Mouse (Mus musculus) forebrain, embryonic 11.5 days (tissue): ENCODE measurements around the gene Slc9a1. TPM values are rescaled to one million over a fixed set of nuclear protein-coding genes. Genes with fewer than 3 reads are reported as not detected.

Experiments used
- ATAC-seq: fragments of 200-750 bp; cut with Nextera tagmentation; replicated peaks from 2 replicates; pipeline ENCODE4 v1.8.0; 2017; ENCODE audit warnings: moderate TSS enrichment; ENCODE audit not compliant: low FRiP score
- DNase-seq: peaks from one replicate; pipeline ENCODE4 v3.0.0-alpha.2; 2017; ENCODE audit warnings: low spot score
- H3K27ac ChIP-seq: fragments of 300-500 bp; sonication (generic); 2 replicates; pipeline ENCODE4 v1.5.1; 2014; ENCODE audit warnings: low read depth, low read length
- H3K27me3 ChIP-seq: fragments of 300-500 bp; sonication (generic); 2 replicates; pipeline ENCODE4 v1.6.1; 2014; ENCODE audit warnings: mild to moderate bottlenecking, low read length, mixed read lengths; ENCODE audit not compliant: control insufficient read depth, insufficient read depth
- H3K36me3 ChIP-seq: fragments of 300-500 bp; sonication (generic); 2 replicates; pipeline ENCODE4 v1.6.1; 2014; ENCODE audit warnings: mild to moderate bottlenecking, low read length, moderate library complexity, mixed read lengths; ENCODE audit not compliant: control insufficient read depth, insufficient read depth
- H3K4me1 ChIP-seq: fragments of 300-500 bp; sonication (generic); replicated peaks from 2 replicates; pipeline ENCODE4 v1.6.1; 2014; ENCODE audit warnings: low read length, mixed read lengths; ENCODE audit not compliant: control insufficient read depth, insufficient read depth
- H3K4me2 ChIP-seq: fragments of 300-500 bp; sonication (generic); 2 replicates; pipeline ENCODE4 v1.6.1; 2014; ENCODE audit warnings: low read depth, mild to moderate bottlenecking, low read length, moderate library complexity, mixed read lengths; ENCODE audit not compliant: severe bottlenecking
- H3K4me3 ChIP-seq: fragments of 300-500 bp; sonication (generic); 2 replicates; pipeline ENCODE4 v1.5.1; 2014; ENCODE audit warnings: low read depth, low read length
- H3K9ac ChIP-seq: fragments of 300-500 bp; sonication (generic); 2 replicates; pipeline ENCODE4 v1.6.1; 2014; ENCODE audit warnings: low read length
- H3K9me3 ChIP-seq: fragments of 300-500 bp; sonication (generic); 2 replicates; pipeline ENCODE4 v1.6.1; 2016; ENCODE audit warnings: low read length, mixed read lengths; ENCODE audit not compliant: control insufficient read depth
- WGBS: fragments of 180-500 bp; shearing (Covaris S2); extraction: QIAGEN DNeasy Blood & Tissue Kit; methylation state at CpG from one replicate; pipeline ENCODE4 v1.1.7; 2014; 5-methylcytosine and 5-hydroxymethylcytosine counted together
- polyA plus RNA-seq: library from polyadenylated mRNA; unstranded; fragments of >200 nt; fragmentation: Nextera tagmentation; extraction: Ambion mirVana; gene quantifications from 2 replicates; pipeline ENCODE4 v1.2.1, GENCODE M21; 2014

The Slc9a1 gene
- polyA plus RNA-seq, 1 experiment from 2014 or later = 9.4 TPM

DNA sequence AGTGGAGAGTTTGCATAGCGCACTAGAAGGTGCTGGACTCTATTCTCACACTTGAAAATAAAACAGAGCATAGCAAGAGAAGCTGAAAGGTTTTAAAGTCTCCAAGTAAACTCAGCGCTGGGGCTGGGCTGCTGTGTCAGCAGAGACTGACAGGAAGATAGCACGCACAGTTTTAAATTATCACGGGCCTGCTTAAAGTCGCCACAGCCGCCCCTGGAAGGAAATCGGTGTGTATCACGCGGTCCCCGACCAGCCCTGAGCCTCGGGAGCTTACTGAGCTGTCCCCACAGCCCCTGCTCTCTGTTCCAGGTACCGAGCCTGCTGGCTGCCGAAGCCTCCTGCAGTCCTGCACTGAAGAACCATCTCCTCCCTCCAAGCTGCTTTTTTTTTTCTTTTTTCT is 32.5 kb downstream of the Slc9a1 start:
- DNase-seq = no peak

DNA sequence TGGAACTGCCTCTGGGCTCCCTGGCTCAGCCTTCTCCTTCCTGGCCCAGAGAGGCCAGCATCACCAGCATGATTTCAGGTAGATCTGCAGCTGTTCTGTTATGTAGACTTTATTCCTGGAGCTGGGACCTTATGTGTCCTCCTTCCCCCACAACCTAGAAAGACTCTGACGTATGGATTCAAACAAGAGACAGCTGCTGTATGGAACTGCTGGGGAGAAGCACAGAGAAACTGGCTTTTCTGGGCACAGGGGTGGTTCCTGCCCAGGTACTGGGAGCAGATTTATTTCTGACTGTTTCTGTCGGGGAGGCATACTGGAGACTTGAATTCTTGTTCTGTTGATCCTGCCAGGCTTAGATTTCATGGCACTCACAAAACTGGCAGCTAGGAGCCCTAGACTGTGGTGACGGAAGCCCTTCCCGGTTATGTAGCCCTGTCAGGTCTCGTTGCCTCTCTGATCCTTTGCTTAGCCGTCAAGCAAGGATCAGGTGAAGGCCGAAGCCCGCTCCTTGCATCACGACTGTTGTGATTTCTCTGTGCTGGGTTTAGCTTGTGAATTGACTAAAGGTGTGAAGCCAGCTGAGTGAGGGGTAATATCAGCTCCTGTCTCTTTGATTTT is 34.2 kb downstream of the Slc9a1 start:
- Histone ChIP-seq H3K9me3 (no peaks in the 10 kb centered on the region), H3K4me3 (no peak overlapping the region), H3K36me3 (no peaks in the 10 kb centered on the region), H3K4me2 (no peak overlapping the region), H3K4me1 (no peaks in the 10 kb centered on the region), H3K9ac (no peak overlapping the region), H3K27ac (no peak overlapping the region), H3K27me3 (no peaks in the 10 kb centered on the region)
- ATAC-seq (no peak), DNase-seq (no peak)
- WGBS = 87% methylated on average over 9 of the region's 9 CpGs

More for the DNA sequence above, 32.5 kb downstream of the Slc9a1 start:
- Histone ChIP-seq H3K4me3 (no peak overlapping the region), H3K4me1 (no peaks in the 10 kb centered on the region), H3K27me3 (no peaks in the 10 kb centered on the region), H3K9me3 (no peaks in the 10 kb centered on the region), H3K36me3 (no peaks in the 10 kb centered on the region), H3K9ac (no peak overlapping the region), H3K4me2 (no peak overlapping the region), H3K27ac (no peak overlapping the region)
- WGBS = 74% methylated on average over 13 of the region's 13 CpGs
- no peak for ATAC-seq

DNA sequence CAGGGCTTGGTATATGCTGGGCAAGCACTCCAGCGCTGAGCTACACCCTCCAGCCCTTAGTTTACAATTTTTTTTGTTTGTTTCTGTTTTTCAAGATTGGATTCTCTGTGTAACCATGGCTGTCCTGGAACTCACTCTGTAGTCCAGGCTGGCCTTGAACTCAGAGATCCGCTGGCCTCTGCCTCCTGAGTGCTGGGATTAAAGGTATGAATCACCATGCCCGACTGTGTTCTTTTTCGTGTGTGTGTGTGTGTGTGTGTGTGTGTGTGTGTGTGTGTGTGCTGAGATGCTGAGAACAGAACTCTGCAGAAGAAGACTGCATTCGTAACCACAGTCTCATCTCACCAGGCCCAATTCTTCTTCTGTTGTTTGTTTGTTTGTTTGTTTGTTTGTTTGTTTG is 34.8 kb downstream of the Slc9a1 start:
- Histone ChIP-seq H3K4me1 (no peaks in the 10 kb centered on the region), H3K4me2 (no peak overlapping the region), H3K4me3 (no peak overlapping the region), H3K9ac (no peak overlapping the region), H3K9me3 (no peaks in the 10 kb centered on the region), H3K27me3 (no peaks in the 10 kb centered on the region), H3K27ac (no peak overlapping the region), H3K36me3 (no peaks in the 10 kb centered on the region)
- no peak for ATAC-seq
- WGBS = 89% methylated on average over 5 of the region's 5 CpGs
- no peak for DNase-seq

DNA sequence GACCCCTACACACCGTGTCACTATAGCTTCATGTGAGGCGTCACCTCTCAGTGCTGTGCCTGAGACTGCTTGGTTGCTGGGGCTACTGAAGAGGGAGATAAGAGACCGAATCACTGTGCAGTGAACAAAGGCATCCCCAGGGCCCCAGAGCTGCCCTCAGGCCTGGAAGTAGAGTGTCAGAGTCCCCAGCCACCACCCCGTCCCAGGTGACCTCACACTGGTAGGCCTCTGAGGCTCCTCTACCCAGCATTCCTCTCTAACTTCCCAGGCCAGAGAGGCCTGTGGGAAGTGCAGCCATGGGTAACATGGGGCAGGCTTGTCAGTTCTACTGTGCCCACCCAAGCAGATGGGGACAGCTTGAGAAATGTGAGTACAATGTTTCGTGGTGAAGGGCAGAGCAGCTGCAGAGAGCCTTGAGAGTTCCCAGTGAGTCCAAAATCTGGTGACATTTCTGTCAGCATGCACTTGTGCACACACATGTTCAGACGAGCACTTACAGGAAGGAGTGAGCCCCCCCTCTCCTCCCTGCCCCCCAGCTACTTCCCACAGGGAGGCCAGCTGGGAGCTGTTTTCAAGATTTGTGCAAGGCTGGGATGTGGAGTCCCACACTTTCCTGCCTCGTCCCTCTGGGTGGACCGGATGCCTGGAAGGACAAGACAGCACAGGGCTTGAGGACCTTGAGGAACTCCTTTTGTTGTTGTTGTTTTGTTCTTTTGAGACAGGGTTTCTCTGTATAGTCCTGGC is 37.0 kb downstream of the Slc9a1 start:
- Histone ChIP-seq H3K4me1 (no peaks in the 10 kb centered on the region), H3K27ac (no peak overlapping the region), H3K4me3 (no peak overlapping the region), H3K9ac (no peak overlapping the region), H3K27me3 (no peaks in the 10 kb centered on the region), H3K4me2 (no peak overlapping the region), H3K9me3 (no peaks in the 10 kb centered on the region), H3K36me3 (no peaks in the 10 kb centered on the region)
- no peak for ATAC-seq
- DNase-seq = no peak
- WGBS = 77% methylated on average over 8 of the region's 8 CpGs

DNA sequence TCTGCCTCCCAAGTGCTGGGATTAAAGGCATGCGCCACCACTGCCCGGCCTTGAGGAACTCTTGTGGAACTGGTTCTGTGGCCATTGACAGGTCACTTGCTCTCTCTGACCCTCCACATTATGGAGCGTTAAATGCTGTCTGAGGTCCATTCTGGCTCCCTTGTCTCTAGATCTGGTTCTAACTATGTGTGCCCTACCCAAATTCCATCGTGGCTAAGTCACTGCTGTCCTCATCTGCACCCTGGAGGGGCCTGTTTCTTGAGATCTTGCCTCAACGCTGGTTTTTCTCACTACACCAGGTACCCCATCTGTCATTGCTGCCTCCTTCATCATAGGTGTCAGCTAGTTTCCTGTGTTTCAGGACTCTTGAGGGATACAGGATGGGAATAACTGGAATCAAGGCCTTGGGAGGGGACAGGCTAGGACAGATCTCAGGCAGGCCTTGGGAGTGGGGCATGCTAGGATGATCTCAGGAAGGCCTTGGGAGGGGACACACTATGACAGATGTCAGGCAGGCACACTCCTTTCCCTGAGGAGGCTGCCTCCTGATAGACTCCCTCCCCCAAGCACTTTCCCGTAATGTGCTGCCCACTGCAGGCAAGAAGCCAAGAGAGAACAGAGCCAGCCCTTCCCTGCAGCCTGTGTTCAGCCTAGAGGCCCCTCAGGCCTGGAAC is 37.7 kb downstream of the Slc9a1 start:
- no peaks in the 10 kb centered on the region for H3K36me3 ChIP-seq
- WGBS = 78% methylated on average over 6 of the region's 6 CpGs
- no peak overlapping the region for H3K4me2 ChIP-seq
- ATAC-seq = no peak
- DNase-seq = no peak
- H3K4me3 ChIP-seq = no peak overlapping the region
- H3K4me1 ChIP-seq = no peaks in the 10 kb centered on the region
- H3K27ac ChIP-seq = no peak overlapping the region
- no peak overlapping the region for H3K9ac ChIP-seq
- H3K27me3 ChIP-seq = no peaks in the 10 kb centered on the region
- no peaks in the 10 kb centered on the region for H3K9me3 ChIP-seq

DNA sequence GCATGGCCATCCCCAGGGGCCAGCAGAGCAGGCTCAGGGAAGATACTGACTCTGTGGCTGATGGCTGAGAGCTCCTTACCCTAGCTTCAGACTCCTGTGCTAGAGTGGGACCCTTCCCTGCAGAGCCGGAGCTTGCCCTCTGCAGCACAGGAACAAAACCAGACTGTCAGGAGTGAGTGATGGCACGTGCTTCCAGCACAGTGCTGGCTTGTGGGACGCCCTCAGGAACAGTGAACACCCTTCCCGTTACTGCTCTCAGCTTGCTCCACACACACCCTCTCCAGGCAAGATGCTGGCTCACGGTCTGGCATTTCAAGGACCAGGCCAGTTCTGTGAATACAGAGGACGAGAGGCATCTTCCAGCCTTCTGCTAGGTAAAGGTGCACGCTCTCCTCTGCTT is 38.5 kb downstream of the Slc9a1 start:
- Histone ChIP-seq H3K36me3 (no peaks in the 10 kb centered on the region), H3K27me3 (no peaks in the 10 kb centered on the region), H3K4me1 (no peaks in the 10 kb centered on the region), H3K9ac (no peak overlapping the region), H3K4me2 (no peak overlapping the region), H3K4me3 (no peak overlapping the region), H3K9me3 (no peaks in the 10 kb centered on the region), H3K27ac (no peak overlapping the region)
- ATAC-seq (no peak), DNase-seq (no peak)
- 77% methylated on average over 7 of the region's 7 CpGs for WGBS

DNA sequence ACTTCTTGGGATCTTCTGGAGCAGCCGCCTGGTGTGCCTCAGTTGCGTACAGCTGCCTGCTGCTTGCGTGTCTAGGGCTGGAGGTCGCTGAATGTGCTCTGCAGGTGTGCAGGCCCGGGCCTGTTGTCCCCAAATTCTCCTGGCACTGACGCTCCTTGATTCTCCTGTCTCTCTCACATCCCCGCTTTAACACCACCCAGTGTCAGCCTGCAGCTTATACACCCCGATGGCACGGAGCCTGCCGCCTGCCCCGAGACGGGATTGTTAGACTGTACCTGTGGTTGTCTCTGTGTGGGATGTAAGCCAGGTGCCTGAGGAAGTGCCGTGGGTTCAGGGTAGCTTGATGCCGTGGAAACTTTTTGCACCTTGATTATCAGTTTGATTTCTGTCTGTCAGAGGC is 41.5 kb downstream of the Slc9a1 start:
- H3K27me3 ChIP-seq = no peaks in the 10 kb centered on the region
- no peak for ATAC-seq
- H3K27ac ChIP-seq = no peak overlapping the region
- H3K9me3 ChIP-seq = no peaks in the 10 kb centered on the region
- no peaks in the 10 kb centered on the region for H3K4me1 ChIP-seq
- no peak overlapping the region for H3K4me2 ChIP-seq
- H3K36me3 ChIP-seq = no peaks in the 10 kb centered on the region
- WGBS = 87% methylated on average over 14 of the region's 14 CpGs
- no peak overlapping the region for H3K9ac ChIP-seq
- no peak overlapping the region for H3K4me3 ChIP-seq
- DNase-seq = no peak

DNA sequence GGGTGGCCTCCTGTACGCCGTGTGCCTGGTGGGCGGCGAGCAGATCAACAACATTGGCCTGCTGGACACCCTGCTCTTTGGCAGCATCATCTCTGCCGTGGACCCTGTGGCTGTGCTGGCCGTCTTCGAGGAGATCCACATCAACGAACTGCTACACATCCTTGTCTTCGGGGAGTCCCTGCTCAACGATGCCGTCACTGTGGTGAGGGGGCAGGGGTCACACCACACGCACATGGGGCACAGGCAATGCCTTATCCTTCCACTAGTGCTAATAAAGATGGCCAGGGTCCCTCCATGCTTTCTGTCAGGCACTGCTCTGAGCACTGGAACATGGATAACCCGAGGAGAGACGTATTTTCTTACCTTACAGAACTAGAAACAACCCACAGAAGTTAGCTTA is 42.6 kb downstream of the Slc9a1 start:
- Histone ChIP-seq H3K4me1 (no peaks in the 10 kb centered on the region), H3K27me3 (no peaks in the 10 kb centered on the region), H3K27ac (no peak overlapping the region), H3K4me3 (no peak overlapping the region), H3K9me3 (no peaks in the 10 kb centered on the region), H3K4me2 (no peak overlapping the region), H3K9ac (no peak overlapping the region), H3K36me3 (no peaks in the 10 kb centered on the region)
- WGBS = 93% methylated on average over 14 of the region's 14 CpGs
- no peak for ATAC-seq
- no peak for DNase-seq
